Mouse (Mus musculus) megakaryocyte-erythroid progenitor cell, adult 5 weeks (primary cell): ENCODE results near the gene Rpl22l1. TPM values are rescaled to one million over a fixed set of nuclear protein-coding genes. Genes with fewer than 3 reads are reported as not detected.

Experiments used
- polyA plus RNA-seq: library from polyadenylated mRNA; stranded (reverse); fragments of >175 nt; gene quantifications from 2 replicates; pipeline ENCODE4 v1.2.3, GENCODE M21; 2012

Gene Rpl22l1
- polyA plus RNA-seq, result 9.0 and 9.2 TPM in 2 replicates

DNA sequence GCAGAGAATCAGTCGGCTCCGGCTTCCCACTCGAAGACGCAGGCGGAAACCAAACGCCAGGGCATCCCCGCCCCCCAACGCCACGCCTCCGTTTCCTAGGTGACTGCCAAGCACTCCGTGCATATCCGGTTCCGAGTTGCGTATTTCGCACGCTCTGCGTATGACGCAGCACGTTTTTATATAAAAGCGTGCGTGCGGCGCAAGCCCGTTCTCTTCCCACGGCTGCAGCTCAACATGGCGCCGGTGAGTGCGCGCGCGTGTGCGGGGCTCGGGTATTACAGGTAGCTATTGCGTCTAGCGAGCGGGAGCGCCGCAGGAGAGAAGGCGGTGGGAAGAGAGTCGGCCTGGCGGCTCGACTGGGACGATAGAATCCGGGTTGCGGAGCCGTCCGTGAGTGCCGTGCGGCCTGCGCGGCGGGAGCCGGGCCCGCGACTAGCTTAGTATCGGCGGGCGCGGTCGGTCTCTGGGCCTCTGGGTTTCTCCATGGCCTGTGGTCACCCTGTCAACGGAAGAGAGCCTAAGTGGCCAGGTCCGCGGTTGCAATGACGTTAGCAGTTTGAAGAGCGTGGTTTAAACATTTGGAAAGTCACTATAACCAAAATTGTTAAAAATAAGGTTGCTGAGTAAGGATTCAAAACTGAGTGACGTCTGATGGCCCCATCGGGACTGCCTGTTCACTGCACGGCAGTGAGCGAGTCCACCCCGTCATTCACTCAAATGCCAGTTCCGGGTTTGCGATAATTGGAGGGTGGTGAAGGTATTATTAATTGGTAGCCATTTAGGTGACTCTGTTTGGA is at the start of gene Rpl22l1:
Gene Rpl22l1 (plus strand): TSS at position 136 of the 797 bp plus-strand sequence.

DNA sequence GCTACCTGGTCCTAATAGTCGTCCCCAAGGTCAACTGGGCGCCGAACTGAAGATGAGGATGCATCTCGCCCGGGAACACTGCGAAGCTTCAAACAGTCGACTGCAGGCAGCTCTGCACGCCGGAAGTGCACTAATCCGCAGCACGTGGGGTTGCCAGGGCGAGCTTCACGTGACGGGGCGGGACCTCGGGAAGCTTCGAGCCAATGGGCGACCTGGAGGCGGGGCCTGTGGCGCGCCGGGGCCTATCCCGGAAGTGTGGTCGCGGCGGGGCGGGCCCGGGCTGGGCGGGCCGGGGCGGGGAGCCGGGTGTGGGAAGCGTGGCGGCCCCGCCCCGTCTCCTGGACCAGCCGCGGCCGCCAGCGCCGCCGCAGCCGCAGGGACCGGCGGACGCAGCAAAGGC is 24.2 kb upstream of the Rpl22l1 start, which contains the start of gene Eif5a2:
Gene Eif5a2 (plus strand): TSS at position 283 of the 400 bp plus-strand sequence.

Other genes with a start within 250 kb of the Rpl22l1 start
- not detected in 2 replicates for gene Slc2a2, start 107.5 kb upstream of the Rpl22l1 start, polyA plus RNA-seq
- 0.16 and 0.17 TPM in 2 replicates for gene Eif5a2, start 24.2 kb upstream of the Rpl22l1 start, polyA plus RNA-seq
- not detected in 2 replicates for gene Gm1527, start 87.2 kb downstream of the Rpl22l1 start, polyA plus RNA-seq